Mouse (Mus musculus) adipocyte (in vitro differentiated cells): Measurements from ENCODE around the gene 1700092M07Rik.

ENCODE experiments used
- DNase-seq: peaks from one replicate; pipeline ENCODE4 v3.0.0-alpha.2; 2016; ENCODE audit warnings: low spot score

1700092M07Rik gene

DNA sequence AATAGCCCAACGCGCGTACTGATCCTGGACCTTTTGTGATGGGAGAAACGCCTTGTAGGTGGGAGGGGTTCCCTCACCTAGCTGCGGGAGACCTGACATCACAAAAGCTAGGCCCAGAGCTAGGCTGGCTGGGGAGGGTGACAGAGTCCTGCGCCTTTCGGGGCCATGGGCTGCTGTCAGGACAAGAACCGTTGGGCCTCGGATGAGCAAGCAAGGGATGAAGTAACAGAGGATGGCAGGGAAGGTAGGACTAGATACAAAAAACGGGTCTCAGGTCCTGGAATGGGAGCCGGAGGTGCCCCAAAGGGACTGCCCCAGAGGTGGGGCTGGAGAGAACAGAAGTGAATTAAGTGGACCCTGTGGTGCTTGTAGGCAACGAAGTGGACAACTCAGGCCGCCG lies at the start of gene 1700092M07Rik:
Gene 1700092M07Rik, plus strand, starts transcription at position 116 of the 400 bp plus-strand sequence.
- DNase-seq: no peak

GRCm38 (mm10) chr19:8691871-8692539 lies 48.5 kb upstream of the 1700092M07Rik start:
- no peak for DNase-seq

GRCm38 (mm10) chr19:8692740-8693139 lies 47.8 kb upstream of the 1700092M07Rik start:
- no peak for DNase-seq

- DNase-seq: peak; percentile 49
Observed at GRCm38 (mm10) chr19:8695330-8695729, 45.2 kb upstream of the 1700092M07Rik start.

DNA sequence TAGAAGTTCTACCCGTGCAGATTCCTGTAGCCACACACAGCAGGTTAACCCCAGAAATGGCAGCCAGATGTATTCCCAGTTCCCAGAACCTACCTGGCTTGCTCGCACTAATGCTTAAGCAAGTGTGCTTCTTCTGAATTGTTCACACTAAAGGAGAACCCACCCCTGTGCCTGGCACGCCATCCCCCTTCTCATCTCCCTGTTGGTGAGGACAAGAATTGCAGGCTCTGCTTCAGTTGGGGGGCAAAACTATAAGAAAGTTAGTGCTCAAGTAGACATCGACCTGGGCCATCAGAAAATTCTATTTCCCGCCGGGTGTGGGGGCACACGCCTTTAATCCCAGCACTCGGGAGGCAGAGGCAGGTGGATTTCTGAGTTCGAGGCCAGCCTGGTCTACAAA lies 40.9 kb upstream of the 1700092M07Rik start:
- DNase-seq: no peak

DNA sequence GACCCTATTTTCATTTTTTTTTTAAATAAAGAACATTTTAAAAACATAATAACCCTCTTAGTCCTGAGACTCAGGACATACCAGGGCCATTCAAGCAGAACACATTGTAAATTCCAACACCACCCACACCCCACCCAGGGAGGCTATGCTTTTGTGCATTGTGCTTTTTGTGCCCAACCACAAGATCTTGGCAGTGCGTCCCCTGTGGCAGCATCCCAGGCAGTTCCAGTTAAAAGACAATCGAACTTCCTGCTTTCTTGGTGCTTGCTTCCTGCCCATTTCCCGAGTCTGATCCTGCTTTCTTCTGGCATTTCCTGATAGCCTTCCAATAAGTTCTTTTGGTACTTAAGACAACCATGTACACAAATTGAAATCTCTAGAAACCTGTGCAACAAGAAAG lies 38.1 kb upstream of the 1700092M07Rik start:
- peak; percentile 62 for DNase-seq

- DNase-seq: no peak
Observed at GRCm38 (mm10) chr19:8703571-8703970, 36.9 kb upstream of the 1700092M07Rik start.

GRCm38 (mm10) chr19:8705026-8705708 lies 35.4 kb upstream of the 1700092M07Rik start:
- DNase-seq: no peak

DNA sequence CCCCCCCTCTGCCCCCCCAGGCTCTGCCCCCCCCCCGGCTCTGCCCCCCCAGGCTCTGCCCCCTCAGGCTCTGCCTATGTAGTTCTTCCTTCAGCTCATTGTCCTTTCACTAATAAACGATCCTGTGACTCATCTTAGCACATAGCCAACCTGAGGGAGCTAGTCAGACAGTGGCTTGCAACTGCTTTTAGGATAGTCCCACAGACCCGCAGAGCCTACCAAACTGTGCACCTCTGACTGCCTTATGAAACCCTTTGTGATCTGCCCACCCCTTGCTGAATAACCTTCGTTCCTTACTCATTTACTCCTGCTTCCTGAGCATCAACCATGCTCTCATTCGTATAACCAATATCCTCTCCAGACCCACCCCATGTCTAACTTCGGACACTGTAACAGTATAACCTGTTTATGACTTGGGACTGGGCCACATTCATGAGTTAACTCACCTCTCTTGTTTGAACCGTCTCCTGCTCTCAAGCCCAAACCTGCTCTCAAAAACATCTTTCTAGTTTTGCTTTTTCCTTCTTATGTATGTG lies 34.3 kb upstream of the 1700092M07Rik start:
- DNase-seq: peak; percentile 21

DNA sequence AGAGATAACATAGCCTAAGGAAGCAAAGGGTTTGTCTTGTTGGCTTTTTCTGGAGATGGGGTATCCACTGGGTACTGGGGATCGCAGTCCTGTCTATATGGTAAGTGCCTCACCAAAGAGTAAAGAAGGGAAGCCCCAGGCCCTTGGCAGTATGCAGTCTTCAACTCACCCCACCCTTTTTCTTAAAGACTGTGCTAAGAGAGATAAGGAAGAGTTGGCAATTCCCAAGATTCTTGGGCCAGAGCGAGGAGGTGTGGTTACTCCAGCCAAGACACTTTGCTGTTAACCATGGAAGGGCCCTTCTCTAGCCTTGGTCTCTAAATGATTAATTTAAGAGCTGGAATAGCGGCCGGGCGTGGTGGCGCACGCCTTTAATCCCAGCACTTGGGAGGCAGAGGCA lies 33.6 kb upstream of the 1700092M07Rik start:
- peak; percentile 22 for DNase-seq

DNA sequence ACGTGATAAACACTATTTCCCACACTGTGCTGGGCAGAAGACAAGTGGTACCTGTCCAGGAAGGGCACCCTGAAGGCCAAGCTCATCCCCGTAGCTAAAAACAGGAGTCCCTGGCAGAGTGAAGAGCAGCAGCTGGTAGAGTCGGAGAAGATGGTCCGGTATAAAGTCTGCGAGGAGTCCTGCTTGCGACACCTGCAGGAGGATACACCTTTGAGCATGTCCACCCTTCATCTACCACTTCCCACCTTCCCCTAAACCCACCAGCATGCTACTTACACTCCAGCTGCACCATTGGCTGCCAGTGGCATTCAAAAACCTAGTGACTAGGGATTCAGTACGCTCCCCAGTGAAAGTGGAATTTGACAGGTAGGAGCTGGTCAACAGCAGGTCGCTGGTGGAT lies 31.6 kb upstream of the 1700092M07Rik start:
- DNase-seq: no peak

DNA sequence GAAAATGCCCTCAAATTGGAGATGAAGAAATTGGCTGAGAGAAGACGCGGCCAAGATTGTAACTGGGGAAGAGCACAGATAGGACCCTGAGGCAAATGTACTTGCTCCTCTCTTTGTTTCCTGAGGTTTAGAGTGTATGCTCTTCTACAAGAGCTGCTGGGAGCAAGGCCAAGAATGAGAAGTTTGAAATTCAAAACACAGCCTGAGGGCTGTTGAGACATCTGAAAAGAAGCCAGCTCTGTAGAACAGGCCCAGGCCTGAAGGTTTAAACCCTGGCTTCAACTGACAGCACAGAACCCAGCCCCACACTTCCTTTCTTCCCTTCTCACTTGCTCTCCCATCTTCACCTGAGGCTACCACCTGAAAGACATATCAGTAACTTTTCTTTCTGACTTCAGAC lies 30.5 kb upstream of the 1700092M07Rik start:
- DNase-seq: peak; percentile 97

GRCm38 (mm10) chr19:8711506-8711905 lies 29.0 kb upstream of the 1700092M07Rik start:
- peak; percentile 56 for DNase-seq

DNA sequence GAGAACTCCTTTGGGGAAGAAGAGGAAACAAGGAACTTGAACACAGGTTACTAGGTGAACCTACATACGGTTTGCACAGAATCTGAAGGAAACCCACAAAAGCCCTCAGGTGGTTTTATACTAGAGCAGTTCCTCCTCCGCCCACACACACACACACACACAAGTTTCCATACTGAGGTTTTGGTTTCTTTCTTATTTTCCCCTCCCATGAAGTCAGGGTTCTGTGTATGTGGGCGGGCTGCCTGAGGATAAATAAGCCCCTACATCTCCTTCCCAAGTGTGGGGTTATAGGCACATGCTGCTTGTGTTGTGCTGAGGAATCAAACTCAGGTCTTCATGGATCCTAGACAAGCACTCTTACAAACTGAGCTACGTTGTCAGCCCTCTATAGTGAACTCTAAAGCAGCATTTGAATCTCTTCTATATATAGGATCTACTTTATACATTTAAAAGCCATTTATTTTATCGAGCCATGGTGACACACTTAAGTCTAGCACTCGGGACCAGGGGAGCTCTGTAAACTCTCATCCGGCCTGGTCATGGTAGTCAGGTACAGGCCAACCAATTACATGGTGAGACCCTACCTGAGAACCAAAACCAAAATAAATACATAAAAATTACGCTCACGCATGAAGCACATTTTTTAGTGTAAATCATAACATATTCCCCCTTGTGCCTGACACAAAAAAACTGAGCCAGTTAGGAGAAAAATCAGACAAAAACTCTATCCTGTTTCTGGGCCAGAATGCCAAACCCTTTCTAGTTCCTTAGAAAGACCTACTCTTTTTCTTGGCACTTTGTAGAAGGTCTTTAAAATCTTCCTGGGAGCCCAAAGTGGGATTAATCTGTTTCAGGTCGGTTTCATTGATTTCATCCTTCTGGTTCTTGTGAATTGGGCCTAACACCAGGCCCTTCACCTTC lies 28.3 kb upstream of the 1700092M07Rik start:
- peak; percentile 50 for DNase-seq

GRCm38 (mm10) chr19:8712870-8713305 lies 27.6 kb upstream of the 1700092M07Rik start:
- DNase-seq: peak; percentile 98

DNA sequence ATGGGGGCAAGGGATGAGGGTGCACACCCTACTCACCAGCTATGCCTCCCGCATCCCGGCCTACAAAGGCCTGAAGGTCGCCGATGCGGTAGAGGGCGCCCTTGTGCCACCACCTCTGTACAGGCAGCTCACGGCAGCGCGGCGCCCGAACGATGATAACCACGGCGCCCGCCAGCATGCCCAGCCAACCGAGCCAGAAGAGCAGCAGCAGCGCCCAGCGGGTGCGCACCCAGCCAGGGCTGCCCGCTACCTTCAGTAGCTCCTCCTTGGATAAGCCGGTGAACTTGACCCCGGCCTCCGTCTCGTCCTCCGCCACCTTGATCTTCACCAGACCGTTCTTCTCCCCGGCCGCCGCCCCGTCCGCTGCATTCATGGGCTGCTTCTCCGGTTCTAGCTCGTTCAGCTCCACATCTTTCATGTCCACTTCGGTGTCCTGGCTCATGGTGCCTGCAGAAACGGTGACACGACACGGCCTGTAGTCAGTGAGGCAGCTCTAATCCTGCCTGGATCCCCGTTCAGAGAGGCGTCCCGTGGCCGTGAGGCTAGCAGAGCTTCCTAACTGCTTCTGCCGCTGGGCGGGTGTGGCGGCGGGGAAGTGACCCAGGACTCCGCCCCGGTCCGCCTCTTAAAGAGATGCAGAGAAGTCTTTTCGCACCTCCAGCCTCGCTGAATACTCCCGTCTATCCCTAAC lies 27.1 kb upstream of the 1700092M07Rik start:
- peak; percentile 90 for DNase-seq

- DNase-seq: no peak
Observed at GRCm38 (mm10) chr19:8713997-8714652, 26.4 kb upstream of the 1700092M07Rik start.

- peak; percentile 66 for DNase-seq
Observed at GRCm38 (mm10) chr19:8714653-8715481, 25.7 kb upstream of the 1700092M07Rik start.

- no peak for DNase-seq
Observed at GRCm38 (mm10) chr19:8715868-8716766, 24.4 kb upstream of the 1700092M07Rik start.
